Mouse (Mus musculus): ENCODE results near the gene Mkrn1. TPM values are rescaled to one million over a fixed set of nuclear protein-coding genes. Genes with fewer than 3 reads are reported as not detected.
"Not testable (repeated sequence)": the region's sequence is repeated elsewhere in the genome, so short reads cannot be mapped to it uniquely, and the experiment has no call there.

Mkrn1 gene
- polyA plus RNA-seq, 1 experiment from 2014 or later, result 258 TPM

DNA sequence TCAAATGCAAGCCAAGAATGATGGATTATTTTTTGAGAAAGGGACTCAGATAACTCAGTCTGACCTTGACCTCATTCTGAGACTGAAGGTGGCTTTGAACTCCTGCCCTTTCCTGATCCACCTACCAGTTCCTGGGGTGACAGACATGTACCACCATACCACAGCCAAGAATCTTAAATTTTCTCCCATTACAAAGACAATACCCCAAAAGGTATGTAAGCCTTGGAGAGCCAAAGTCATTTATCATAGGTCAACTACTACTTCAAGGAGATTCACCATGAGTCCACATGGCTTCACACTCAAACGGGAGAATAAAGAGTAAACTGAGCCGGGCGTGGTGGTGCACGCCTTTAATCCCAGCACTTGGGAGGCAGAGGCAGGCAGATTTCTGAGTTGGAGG, 30.3 kb upstream of the Mkrn1 start:
- Histone ChIP-seq H3K36me3 (ENCODE audit: control insufficient read depth, insufficient read depth, low read length) (no peaks in the 10 kb centered on the region), H3K4me1 (ENCODE audit: control insufficient read depth, insufficient read depth, low read length) (no peaks in the 10 kb centered on the region), H3K27me3 (ENCODE audit: control insufficient read depth, insufficient read depth, low read depth, low read length) (no peaks in the 10 kb centered on the region), H3K4me2 (ENCODE audit: low read length) (no peak overlapping the region), H3K27ac (ENCODE audit: low read length) (no peak overlapping the region), H3K4me3 (ENCODE audit: low read depth, low read length) (no peak overlapping the region), H3K9me3 (replicated peaks; ENCODE audit: control insufficient read depth, low read length, poor library complexity, severe bottlenecking) (no peaks in the 10 kb centered on the region), H3K9ac (ENCODE audit: low read depth, low read length) (no peak overlapping the region)
- ATAC-seq, result no peak
- WGBS, result 93% methylated on average over 4 of the region's 4 CpGs

DNA sequence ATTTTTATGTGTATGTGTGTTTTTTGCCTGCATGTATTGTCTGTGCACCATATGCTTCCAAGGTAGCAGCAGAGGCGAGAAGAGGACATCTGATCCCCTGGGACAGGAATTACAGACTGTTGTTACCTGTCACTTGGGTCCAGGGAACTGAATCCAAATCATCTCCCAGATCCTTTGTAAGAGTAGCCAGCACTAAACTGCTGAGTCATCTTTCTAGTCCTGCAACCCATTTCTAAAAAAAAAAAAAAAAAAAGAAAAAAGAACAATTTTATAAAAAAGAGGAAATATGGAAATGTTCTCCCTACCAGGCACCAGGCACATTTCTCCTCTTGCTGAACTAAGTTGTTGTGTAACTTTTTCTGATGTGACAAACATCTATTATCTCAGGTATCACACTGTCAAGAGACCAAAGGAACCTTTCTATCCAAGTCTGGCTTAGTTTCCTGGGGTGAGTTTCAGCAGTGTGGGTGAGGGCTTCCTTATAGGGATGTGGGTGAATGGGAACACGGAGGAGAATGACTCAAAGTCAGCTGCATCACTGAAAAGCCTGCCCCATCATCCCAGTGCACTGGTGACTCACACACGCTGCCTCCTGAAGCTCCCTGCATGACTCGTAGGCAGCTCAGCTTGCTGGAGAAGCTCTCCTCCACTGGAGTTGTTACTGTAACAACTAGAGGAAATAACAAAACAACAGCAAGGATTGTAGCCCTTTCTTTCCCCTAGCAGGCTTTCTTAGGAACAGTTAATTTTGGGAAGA, 27.3 kb upstream of the Mkrn1 start:
- H3K36me3 ChIP-seq (ENCODE audit: control insufficient read depth, insufficient read depth, low read length), result no peaks in the 10 kb centered on the region
- H3K4me2 ChIP-seq (ENCODE audit: low read length), result no peak overlapping the region
- H3K4me1 ChIP-seq (ENCODE audit: control insufficient read depth, insufficient read depth, low read length), result no peaks in the 10 kb centered on the region
- H3K9me3 ChIP-seq (replicated peaks; ENCODE audit: control insufficient read depth, low read length, poor library complexity, severe bottlenecking), result no peaks in the 10 kb centered on the region
- no peak overlapping the region for H3K27ac ChIP-seq (ENCODE audit: low read length)
- H3K27me3 ChIP-seq (ENCODE audit: control insufficient read depth, insufficient read depth, low read depth, low read length), result no peaks in the 10 kb centered on the region
- no peak overlapping the region for H3K4me3 ChIP-seq (ENCODE audit: low read depth, low read length)
- no peak for ATAC-seq
- H3K9ac ChIP-seq (ENCODE audit: low read depth, low read length), result no peak overlapping the region
- WGBS, result 55% methylated on average over 4 of the region's 4 CpGs

DNA sequence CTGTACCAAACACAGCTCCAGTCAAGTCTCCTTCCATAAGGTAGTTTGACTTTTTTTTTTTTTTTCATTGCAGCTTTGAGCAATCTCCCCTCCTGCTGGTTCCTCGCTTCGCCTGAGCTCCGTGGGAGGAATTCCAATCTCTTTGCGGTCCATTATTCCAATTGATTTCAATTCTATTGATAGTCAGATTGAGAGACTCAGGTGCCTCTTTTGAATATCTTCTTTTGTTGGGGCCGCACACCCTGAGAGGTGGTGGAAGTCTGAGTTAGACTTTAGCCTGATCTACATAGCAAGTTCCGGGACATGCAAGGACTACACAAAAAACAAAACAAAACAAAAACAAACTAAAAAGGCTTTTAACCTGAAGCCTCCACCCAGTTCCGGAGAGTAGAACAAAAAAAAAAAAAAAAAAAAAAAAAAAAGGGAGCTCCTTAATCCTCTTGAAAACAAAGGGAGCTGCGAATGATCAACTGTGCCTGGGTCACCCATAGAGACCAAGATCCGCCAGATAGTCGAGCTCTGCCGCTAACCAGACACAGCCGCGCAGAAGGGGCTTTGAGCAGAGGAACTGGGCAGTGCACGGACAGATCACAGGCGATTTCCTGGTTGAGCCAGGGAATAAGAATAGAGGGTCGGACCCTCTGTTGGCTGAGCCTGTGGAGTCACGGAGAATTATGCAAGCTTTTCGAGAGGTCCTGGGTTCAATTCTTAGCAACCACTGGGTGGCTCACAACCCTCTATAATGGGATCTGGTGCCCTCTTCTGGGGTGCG, 25.7 kb upstream of the Mkrn1 start:
- ATAC-seq, result no peak
- Histone ChIP-seq H3K27me3 (ENCODE audit: control insufficient read depth, insufficient read depth, low read depth, low read length) (no peaks in the 10 kb centered on the region), H3K4me3 (ENCODE audit: low read depth, low read length) (no peak overlapping the region), H3K4me1 (ENCODE audit: control insufficient read depth, insufficient read depth, low read length) (no peaks in the 10 kb centered on the region), H3K9me3 (replicated peaks; ENCODE audit: control insufficient read depth, low read length, poor library complexity, severe bottlenecking) (no peaks in the 10 kb centered on the region), H3K9ac (ENCODE audit: low read depth, low read length) (no peak overlapping the region), H3K4me2 (ENCODE audit: low read length) (peak overlapping the region; percentile 22; the same call in 1 of the 2 replicates), H3K27ac (ENCODE audit: low read length) (no peak overlapping the region), H3K36me3 (ENCODE audit: control insufficient read depth, insufficient read depth, low read length) (no peaks in the 10 kb centered on the region)
- WGBS, result 4% methylated on average over 19 of the region's 19 CpGs

DNA sequence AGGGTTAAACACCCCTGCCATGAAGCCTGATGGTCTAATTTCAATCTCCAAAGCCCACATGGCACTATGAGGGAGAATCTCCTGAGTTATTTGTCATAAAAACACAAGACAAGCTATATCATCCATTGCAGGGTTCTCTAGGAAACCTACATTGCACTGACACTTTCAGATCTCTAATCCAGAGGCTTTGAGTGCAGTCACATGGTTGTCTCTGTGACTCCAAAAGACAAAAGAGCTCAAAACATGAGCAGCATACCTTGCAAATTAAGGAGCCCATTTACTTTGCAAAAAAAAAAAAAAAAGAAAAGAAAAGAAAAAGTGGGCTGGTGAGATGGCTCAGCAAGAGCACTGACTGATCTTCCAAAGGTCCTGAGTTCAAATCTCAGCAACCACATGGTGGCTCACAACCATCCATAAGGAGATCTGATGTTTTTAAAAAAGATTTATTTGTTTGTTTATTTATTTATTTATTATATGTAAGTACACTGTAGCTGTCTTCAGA, 22.6 kb upstream of the Mkrn1 start:
- Histone ChIP-seq H3K4me3 (ENCODE audit: low read depth, low read length) (no peak overlapping the region), H3K4me2 (ENCODE audit: low read length) (no peak overlapping the region), H3K27me3 (ENCODE audit: control insufficient read depth, insufficient read depth, low read depth, low read length) (no peaks in the 10 kb centered on the region), H3K36me3 (ENCODE audit: control insufficient read depth, insufficient read depth, low read length) (no peaks in the 10 kb centered on the region), H3K4me1 (ENCODE audit: control insufficient read depth, insufficient read depth, low read length) (no peaks in the 10 kb centered on the region), H3K27ac (ENCODE audit: low read length) (no peak overlapping the region), H3K9ac (ENCODE audit: low read depth, low read length) (no peak overlapping the region), H3K9me3 (replicated peaks; ENCODE audit: control insufficient read depth, low read length, poor library complexity, severe bottlenecking) (no peaks in the 10 kb centered on the region)
- no peak for ATAC-seq

DNA sequence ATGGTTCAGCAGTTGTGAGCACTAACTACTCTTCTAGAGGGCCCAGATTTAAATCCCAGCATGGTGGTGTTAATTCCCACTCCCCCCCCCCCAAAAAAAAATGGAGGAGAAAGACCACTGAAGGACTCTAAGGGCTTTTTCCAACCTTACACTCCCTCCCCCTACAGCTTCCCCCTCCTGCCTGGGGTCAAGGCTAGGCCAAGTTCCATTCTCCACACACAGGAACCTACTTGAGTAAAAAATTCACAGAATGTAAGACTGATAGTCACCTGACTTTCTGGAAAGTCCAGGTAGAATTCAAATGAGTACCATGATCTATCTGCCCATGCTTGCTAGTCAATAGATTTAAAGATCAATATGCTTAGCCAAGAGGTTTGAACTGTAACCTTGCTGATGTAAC, 19.9 kb upstream of the Mkrn1 start:
- Histone ChIP-seq H3K27me3 (ENCODE audit: control insufficient read depth, insufficient read depth, low read depth, low read length) (no peaks in the 10 kb centered on the region), H3K4me1 (ENCODE audit: control insufficient read depth, insufficient read depth, low read length) (no peaks in the 10 kb centered on the region), H3K4me3 (ENCODE audit: low read depth, low read length) (no peak overlapping the region), H3K4me2 (ENCODE audit: low read length) (no peak overlapping the region), H3K27ac (ENCODE audit: low read length) (no peak overlapping the region), H3K9me3 (replicated peaks; ENCODE audit: control insufficient read depth, low read length, poor library complexity, severe bottlenecking) (no peaks in the 10 kb centered on the region), H3K36me3 (ENCODE audit: control insufficient read depth, insufficient read depth, low read length) (no peaks in the 10 kb centered on the region), H3K9ac (ENCODE audit: low read depth, low read length) (no peak overlapping the region)
- no peak for ATAC-seq

DNA sequence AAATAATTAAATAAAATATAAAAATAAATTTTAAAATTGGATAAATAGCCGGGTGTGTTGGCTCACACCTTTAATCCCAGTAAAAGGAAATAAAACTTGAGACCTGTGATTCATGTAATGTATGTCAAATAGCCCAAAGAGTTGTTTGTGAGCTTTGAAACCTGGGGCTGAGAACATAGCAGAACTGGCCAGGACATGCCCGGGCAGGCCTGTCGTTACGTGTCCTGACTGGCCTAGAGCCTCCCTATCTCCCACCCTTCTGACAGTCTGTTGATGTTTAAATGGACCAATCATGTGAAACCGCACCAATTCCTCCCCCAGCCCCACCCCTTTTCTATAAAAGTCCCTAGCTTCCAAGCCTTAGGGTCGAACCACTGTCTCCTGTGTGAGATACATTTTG, 17.3 kb upstream of the Mkrn1 start:
- not testable (repeated sequence) for H3K9me3 ChIP-seq (replicated peaks; ENCODE audit: control insufficient read depth, low read length, poor library complexity, severe bottlenecking); H3K4me3 ChIP-seq (ENCODE audit: low read depth, low read length); H3K9ac ChIP-seq (ENCODE audit: low read depth, low read length); H3K4me2 ChIP-seq (ENCODE audit: low read length); ATAC-seq; H3K27ac ChIP-seq (ENCODE audit: low read length); H3K27me3 ChIP-seq (ENCODE audit: control insufficient read depth, insufficient read depth, low read depth, low read length); H3K36me3 ChIP-seq (ENCODE audit: control insufficient read depth, insufficient read depth, low read length); H3K4me1 ChIP-seq (ENCODE audit: control insufficient read depth, insufficient read depth, low read length)
- WGBS, result 93% methylated on average over 6 of the region's 6 CpGs

DNA sequence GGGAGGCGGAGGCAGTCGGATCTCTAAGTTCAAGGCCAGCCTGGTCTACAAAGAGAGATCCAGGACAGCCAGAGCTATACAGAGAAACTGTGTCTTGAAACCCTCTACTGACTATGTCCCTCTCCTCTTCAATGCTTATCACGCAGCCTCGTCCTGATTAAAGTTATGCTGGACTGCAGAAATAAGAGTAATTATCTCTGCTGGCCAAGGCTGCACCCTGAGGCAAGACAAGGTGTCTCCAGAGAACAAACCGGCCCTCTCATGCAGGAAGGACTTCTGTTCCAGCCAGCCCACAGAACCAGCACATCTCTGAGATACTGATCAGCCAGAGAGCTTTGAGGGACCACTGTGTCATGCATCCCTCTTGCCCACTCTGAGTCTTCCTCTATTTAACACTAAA, 15.6 kb upstream of the Mkrn1 start:
- no peaks in the 10 kb centered on the region for H3K27me3 ChIP-seq (ENCODE audit: control insufficient read depth, insufficient read depth, low read depth, low read length)
- 87% methylated on average over 5 of the region's 5 CpGs for WGBS
- H3K4me2 ChIP-seq (ENCODE audit: low read length), result no peak overlapping the region
- no peaks in the 10 kb centered on the region for H3K4me1 ChIP-seq (ENCODE audit: control insufficient read depth, insufficient read depth, low read length)
- ATAC-seq, result no peak
- no peak overlapping the region for H3K9ac ChIP-seq (ENCODE audit: low read depth, low read length)
- H3K36me3 ChIP-seq (ENCODE audit: control insufficient read depth, insufficient read depth, low read length), result no peaks in the 10 kb centered on the region
- no peak overlapping the region for H3K27ac ChIP-seq (ENCODE audit: low read length)
- H3K4me3 ChIP-seq (ENCODE audit: low read depth, low read length), result no peak overlapping the region
- no peaks in the 10 kb centered on the region for H3K9me3 ChIP-seq (replicated peaks; ENCODE audit: control insufficient read depth, low read length, poor library complexity, severe bottlenecking)

DNA sequence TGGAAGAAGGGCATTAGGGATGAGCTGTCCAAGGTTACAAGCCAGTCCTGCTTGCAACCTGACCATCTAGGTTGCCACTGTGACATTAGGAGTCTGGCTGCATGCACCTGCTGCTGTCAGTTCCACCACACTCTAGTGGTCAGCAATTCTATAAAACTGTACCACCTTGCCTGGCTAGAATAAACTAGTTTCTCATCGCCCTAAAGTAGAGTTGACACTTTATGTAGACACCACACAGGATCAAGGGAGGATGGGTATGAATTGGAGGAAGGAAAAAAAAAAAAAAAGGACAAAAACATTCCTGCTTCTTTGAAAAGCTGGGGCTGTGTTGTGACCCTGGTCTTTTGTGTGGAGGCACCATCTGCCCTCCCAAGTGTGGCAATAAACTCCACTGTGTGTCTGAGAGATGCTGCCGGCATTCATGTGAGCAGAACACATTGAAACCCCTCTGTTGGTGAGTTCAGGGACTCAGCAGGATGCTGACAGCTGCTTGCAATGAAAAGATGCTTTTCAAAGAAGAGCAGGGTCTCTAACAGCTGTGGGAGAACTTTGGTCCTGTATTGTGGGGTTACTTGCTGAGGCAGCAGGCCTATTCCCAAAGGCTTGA, 14.7 kb upstream of the Mkrn1 start:
- no peaks in the 10 kb centered on the region for H3K27me3 ChIP-seq (ENCODE audit: control insufficient read depth, insufficient read depth, low read depth, low read length)
- no peak overlapping the region for H3K9ac ChIP-seq (ENCODE audit: low read depth, low read length)
- H3K4me3 ChIP-seq (ENCODE audit: low read depth, low read length), result no peak overlapping the region
- H3K27ac ChIP-seq (ENCODE audit: low read length), result no peak overlapping the region
- no peaks in the 10 kb centered on the region for H3K4me1 ChIP-seq (ENCODE audit: control insufficient read depth, insufficient read depth, low read length)
- no peaks in the 10 kb centered on the region for H3K36me3 ChIP-seq (ENCODE audit: control insufficient read depth, insufficient read depth, low read length)
- H3K9me3 ChIP-seq (replicated peaks; ENCODE audit: control insufficient read depth, low read length, poor library complexity, severe bottlenecking), result no peaks in the 10 kb centered on the region
- no peak for ATAC-seq
- WGBS, result 16% methylated on average over 2 of the region's 2 CpGs
- H3K4me2 ChIP-seq (ENCODE audit: low read length), result no peak overlapping the region
